Comparison of ENCODE assay signal across 8 mouse cellular contexts in genomic region chr8:111300597-111301546, GRCm38 (mm10). TPM values are rescaled to one million over a fixed set of nuclear protein-coding genes. Genes with fewer than 3 reads are reported as not detected.
DNase-seq lines count a peak whose midpoint lies in the region; ATAC-seq lines count a peak whose summit lies in the region.

No protein-coding gene starts in this region.

- peak overlapping the region; percentile 39 for H3K4me2 ChIP-seq in forebrain, embryonic 14.5 days (ENCODE audit: low read length)
- peak overlapping the region; percentile 8; the same call in 1 of the 2 replicates for H3K4me2 ChIP-seq in limb, embryonic 11.5 days (ENCODE audit: low read depth, severe bottlenecking)
- peak overlapping the region; percentile 44 for H3K4me2 ChIP-seq in neural tube, embryonic 12.5 days (replicated peaks)

- peaks cover 9% of the 10 kb centered on the region for H3K4me1 ChIP-seq in forebrain, embryonic 14.5 days (ENCODE audit: control insufficient read depth, insufficient read depth, low read length)
- no peaks in the 10 kb centered on the region for H3K4me1 ChIP-seq in limb, embryonic 11.5 days (ENCODE audit: control insufficient read depth, insufficient read depth, low read length)
- peaks cover 4% of the 10 kb centered on the region for H3K4me1 ChIP-seq in neural tube, embryonic 12.5 days

- H3K4me3 ChIP-seq in forebrain, embryonic 14.5 days (ENCODE audit: low read depth, low read length) = peak overlapping the region; percentile 94
- H3K4me3 ChIP-seq in limb, embryonic 11.5 days (ENCODE audit: low read depth, low read length) = peak overlapping the region; percentile 75; the same call in 1 of the 2 replicates
- 0 out of 2 replicates have a peak overlapping the region, but pooled peaks have one; percentile 13 for H3K4me3 ChIP-seq in neural tube, embryonic 12.5 days

- peak; percentile 5 for DNase-seq in left cerebral cortex, adult 11 months (ENCODE audit: low spot score)
- no peak for DNase-seq in left cerebral cortex, adult 18-20 months (ENCODE audit: low spot score in 2 of 2)
- DNase-seq in ZHBTc4 (ENCODE audit: low read depth, low spot score) = peak; percentile 49
- no peak for DNase-seq in forebrain, embryonic 14.5 days (ENCODE audit: low spot score)
- DNase-seq in limb, embryonic 11.5 days (ENCODE audit: low spot score) = no peak
- DNase-seq in left cerebral cortex, adult 9 months (ENCODE audit: low spot score in 2 of 2) = no peak
- no peak for DNase-seq in urinary bladder, postnatal 36 days (ENCODE audit: low spot score in 2 of 2)

- no peaks in the 10 kb centered on the region for H3K9me3 ChIP-seq in forebrain, embryonic 14.5 days (replicated peaks; ENCODE audit: control insufficient read depth, low read length)
- H3K9me3 ChIP-seq in limb, embryonic 11.5 days (ENCODE audit: control insufficient read depth, low read length) = no peaks in the 10 kb centered on the region
- H3K9me3 ChIP-seq in neural tube, embryonic 12.5 days = no peaks in the 10 kb centered on the region

- peak; percentile 0; the same call in 1 of the 2 replicates for ATAC-seq in forebrain, embryonic 14.5 days
- ATAC-seq in limb, embryonic 11.5 days (ENCODE audit: insufficient number of reproducible peaks, low FRiP score, low TSS enrichment, low read depth) = no peak
- 0 out of 2 replicates have a peak, but pooled peaks have one; percentile 10 for ATAC-seq in neural tube, embryonic 12.5 days (ENCODE audit: low FRiP score, low read depth)

- peaks cover 10% of the 10 kb centered on the region for H3K36me3 ChIP-seq in forebrain, embryonic 14.5 days (ENCODE audit: control insufficient read depth, insufficient read depth, low read length)
- no peaks in the 10 kb centered on the region; the same call in 1 of the 2 replicates for H3K36me3 ChIP-seq in limb, embryonic 11.5 days (ENCODE audit: control insufficient read depth, insufficient read depth, low read length)
- H3K36me3 ChIP-seq in neural tube, embryonic 12.5 days = peaks cover 7% of the 10 kb centered on the region; the same call in 1 of the 2 replicates

- no peaks in the 10 kb centered on the region for H3K27me3 ChIP-seq in forebrain, embryonic 14.5 days (replicated peaks; ENCODE audit: control insufficient read depth, insufficient read depth, low read length)
- H3K27me3 ChIP-seq in limb, embryonic 11.5 days (ENCODE audit: control insufficient read depth, insufficient read depth, low read length) = no peaks in the 10 kb centered on the region
- no peaks in the 10 kb centered on the region for H3K27me3 ChIP-seq in neural tube, embryonic 12.5 days (replicated peaks)

- 70% methylated on average over 11 of the region's 11 CpGs for WGBS in forebrain, embryonic 14.5 days
- 68% methylated on average over 11 of the region's 11 CpGs for WGBS in limb, embryonic 11.5 days
- 66% methylated on average over 11 of the region's 11 CpGs for WGBS in neural tube, embryonic 12.5 days

- no peak overlapping the region for H3K9ac ChIP-seq in forebrain, embryonic 14.5 days (ENCODE audit: low read length)
- no peak overlapping the region for H3K9ac ChIP-seq in limb, embryonic 11.5 days (ENCODE audit: low read length)
- H3K9ac ChIP-seq in neural tube, embryonic 12.5 days = no peak overlapping the region

- H3K27ac ChIP-seq in forebrain, embryonic 14.5 days (ENCODE audit: low read depth, low read length) = no peak overlapping the region
- no peak overlapping the region for H3K27ac ChIP-seq in limb, embryonic 11.5 days (replicated peaks; ENCODE audit: low read depth, low read length)
- H3K27ac ChIP-seq in neural tube, embryonic 12.5 days = no peak overlapping the region

RNA-seq across cellular contexts. Expression of gene Rfwd3, which starts 0.8 kb away (rescaled TPM):
- 10 to 100 TPM; 22.3 to 23.2 TPM for total RNA-seq in left cerebral cortex, adult 18-20 months (2021)
- polyA plus RNA-seq in forebrain, embryonic 14.5 days (2014; fragmentation: Nextera tagmentation; extraction: Ambion mirVana) = 34.4 and 35.3 TPM in 2 replicates
- polyA plus RNA-seq in limb, embryonic 11.5 days (2014; fragmentation: Nextera tagmentation; extraction: Ambion mirVana) = 95.9 and 100 TPM in 2 replicates
- polyA plus RNA-seq in neural tube, embryonic 12.5 days (2016; fragmentation: Nextera tagmentation; extraction: Ambion mirVana) = 53.7 and 56.5 TPM in 2 replicates

RNA-seq across cellular contexts. Expression of gene Mlkl, which starts 37.1 kb away (rescaled TPM):
- total RNA-seq in left cerebral cortex, adult 18-20 months (2021) = under 1 TPM; 0.37 to 0.86 TPM
- polyA plus RNA-seq in forebrain, embryonic 14.5 days (2014; fragmentation: Nextera tagmentation; extraction: Ambion mirVana) = 0.47 and 0.78 TPM in 2 replicates
- 0.20 and 0.44 TPM in 2 replicates for polyA plus RNA-seq in limb, embryonic 11.5 days (2014; fragmentation: Nextera tagmentation; extraction: Ambion mirVana)
- 0.22 and 0.47 TPM in 2 replicates for polyA plus RNA-seq in neural tube, embryonic 12.5 days (2016; fragmentation: Nextera tagmentation; extraction: Ambion mirVana)

RNA-seq across cellular contexts. Expression of gene Glg1, which starts 41.9 kb away (rescaled TPM):
- 100 to 1,000 TPM; 138 to 139 TPM for total RNA-seq in left cerebral cortex, adult 18-20 months (2021)
- polyA plus RNA-seq in forebrain, embryonic 14.5 days (2014; fragmentation: Nextera tagmentation; extraction: Ambion mirVana) = 65.2 and 66.1 TPM in 2 replicates
- polyA plus RNA-seq in limb, embryonic 11.5 days (2014; fragmentation: Nextera tagmentation; extraction: Ambion mirVana) = 76.1 and 77.4 TPM in 2 replicates
- polyA plus RNA-seq in neural tube, embryonic 12.5 days (2016; fragmentation: Nextera tagmentation; extraction: Ambion mirVana) = 87.5 and 97.1 TPM in 2 replicates

Comparison
In these comparisons a context has a peak if more than half of its experiments do, and no peak if none do; other contexts are left out.
1. DNase-seq: peak in left cerebral cortex, adult 11 months (single experiment) and ZHBTc4 (single experiment); none in left cerebral cortex, adult 18-20 months (0 of 2), forebrain, embryonic 14.5 days (single experiment), limb, embryonic 11.5 days (single experiment), left cerebral cortex, adult 9 months (0 of 2) and urinary bladder, postnatal 36 days (0 of 2).
2. H3K4me3 ChIP-seq: peak in every context shown above with its lines; median percentile 94 in forebrain, embryonic 14.5 days; 75 in limb, embryonic 11.5 days; 13 in neural tube, embryonic 12.5 days.
3. Peak in every context shown above with its lines, with median percentiles within 50 percentile points of each other: H3K4me2 ChIP-seq.